Mouse (Mus musculus) CH12.LX (cell line): ENCODE data around the gene Mrgbp. TPM values are rescaled to one million over a fixed set of nuclear protein-coding genes. Genes with fewer than 3 reads are reported as not detected.
A peak's percentile ranks its signal among the peaks of the same experiment; 100 is the strongest.

Experiments used
- DNase-seq: peaks from one replicate; pipeline ENCODE4 v3.0.0-alpha.2; 2013; ENCODE audit errors: extremely low read depth
- H3K27ac ChIP-seq: 2 replicates; pipeline ENCODE4 v1.5.1; 2012; ENCODE audit warnings: low read depth, mild to moderate bottlenecking, control low read depth, moderate library complexity; ENCODE audit not compliant: insufficient read depth
- H3K27me3 ChIP-seq: replicated peaks from 2 replicates; pipeline ENCODE3; 2012; ENCODE audit warnings: inconsistent platforms
- H3K36me3 ChIP-seq, 2 experiments: replicated peaks in 1 of 2; 2 replicates each; pipeline versions ENCODE3 to v1.6.1; 2012; ENCODE audit warnings: inconsistent platforms in 1 of 2, low read length in 1 of 2, mild to moderate bottlenecking in 1 of 2, mixed read lengths in 1 of 2, moderate library complexity in 1 of 2; ENCODE audit not compliant: control insufficient read depth in 1 of 2, insufficient read depth in 1 of 2
- H3K4me1 ChIP-seq, 2 experiments: 2 replicates each; pipeline ENCODE4 v1.6.1; 2012; ENCODE audit warnings: inconsistent platforms in 1 of 2, moderate library complexity in 1 of 2; ENCODE audit not compliant: insufficient read depth in 2 of 2, control insufficient read depth in 1 of 2
- H3K4me2 ChIP-seq: 2 replicates; pipeline ENCODE4 v1.6.1; 2012; ENCODE audit warnings: low read depth, mild to moderate bottlenecking, control low read depth; ENCODE audit not compliant: poor library complexity, insufficient read depth, severe bottlenecking
- H3K4me3 ChIP-seq, 3 experiments: fragments of 150-350 bp in 1 of 3; sonication (generic) in 1 of 3; replicated peaks in 1 of 3; 2 replicates each; pipeline versions ENCODE3 to v1.5.1; 2011 to 2012; ENCODE audit warnings: low read depth in 2 of 3, low read length in 2 of 3, mild to moderate bottlenecking in 2 of 3, moderate library complexity in 2 of 3, control low read depth in 1 of 3, improper control_type of control experiment in 1 of 3, inconsistent platforms in 1 of 3, mixed read lengths in 1 of 3; ENCODE audit not compliant: poor library complexity in 1 of 3
- H3K79me2 ChIP-seq: replicated peaks from 2 replicates; pipeline ENCODE4 v1.6.1; 2012; ENCODE audit warnings: mild to moderate bottlenecking, moderate library complexity; ENCODE audit not compliant: control insufficient read depth, poor library complexity, insufficient read depth, severe bottlenecking; ENCODE audit errors: extremely low read depth
- H3K9ac ChIP-seq: 2 replicates; pipeline ENCODE4 v1.6.1; 2012; ENCODE audit warnings: low read depth, mild to moderate bottlenecking, control low read depth, moderate library complexity; ENCODE audit not compliant: insufficient read depth
- H3K9me3 ChIP-seq: replicated peaks from 2 replicates; pipeline ENCODE3; 2012; ENCODE audit warnings: low read length, inconsistent platforms, mixed read lengths
- BHLHE40 ChIP-seq: IDR thresholded peaks from 2 replicates; pipeline ENCODE4 v1.6.1; 2011; ENCODE audit warnings: mild to moderate bottlenecking, low read depth, low read length, improper control_type of control experiment
- CHD2 ChIP-seq: IDR thresholded peaks from 2 replicates; pipeline ENCODE4 v1.6.1; 2011; ENCODE audit warnings: low read length, improper control_type of control experiment
- E2F4 ChIP-seq: IDR thresholded peaks from 2 replicates; pipeline ENCODE4 v1.6.1; 2011; ENCODE audit warnings: low read depth, low read length, improper control_type of control experiment; ENCODE audit not compliant: insufficient replicate concordance
- HCFC1 ChIP-seq: IDR thresholded peaks from 2 replicates; pipeline ENCODE4 v1.6.1; 2012; ENCODE audit warnings: low read depth, mild to moderate bottlenecking, inconsistent platforms, low read length, improper control_type of control experiment
- JUN ChIP-seq: IDR thresholded peaks from 2 replicates; pipeline ENCODE4 v1.6.1; 2011; ENCODE audit warnings: low read depth, mild to moderate bottlenecking, low read length, improper control_type of control experiment, moderate library complexity; ENCODE audit not compliant: insufficient read depth
- KAT2A ChIP-seq: IDR thresholded peaks from 2 replicates; pipeline ENCODE4 v1.6.1; 2012; ENCODE audit warnings: low read length, improper control_type of control experiment, inconsistent platforms; ENCODE audit not compliant: insufficient replicate concordance
- MAFK ChIP-seq: IDR thresholded peaks from 2 replicates; pipeline ENCODE4 v1.6.1; 2011; ENCODE audit warnings: low read length, improper control_type of control experiment; ENCODE audit not compliant: insufficient replicate concordance
- MAX ChIP-seq: IDR thresholded peaks from 2 replicates; pipeline ENCODE4 v1.6.1; 2011; ENCODE audit warnings: low read length, improper control_type of control experiment
- MEF2A ChIP-seq: IDR thresholded peaks from 2 replicates; pipeline ENCODE4 v1.6.1; 2014; ENCODE audit warnings: low read depth, mild to moderate bottlenecking, inconsistent platforms, low read length, improper control_type of control experiment, borderline replicate concordance
- MXI1 ChIP-seq: IDR thresholded peaks from 2 replicates; pipeline ENCODE4 v1.6.1; 2011; ENCODE audit warnings: mild to moderate bottlenecking, low read depth, low read length, improper control_type of control experiment
- MYC ChIP-seq: IDR thresholded peaks from 2 replicates; pipeline ENCODE4 v1.6.1; 2011; ENCODE audit warnings: low read depth, mild to moderate bottlenecking, improper control_type of control experiment, low read length
- NELFE ChIP-seq: IDR thresholded peaks from 2 replicates; pipeline ENCODE4 v1.6.1; 2011; ENCODE audit warnings: low read depth, low read length, improper control_type of control experiment
- NRF1 ChIP-seq: IDR thresholded peaks from 2 replicates; pipeline ENCODE4 v1.6.1; 2014; ENCODE audit warnings: low read depth, mild to moderate bottlenecking, inconsistent platforms, low read length, improper control_type of control experiment, moderate library complexity
- POLR2AphosphoS2 ChIP-seq: IDR thresholded peaks from 2 replicates; pipeline ENCODE4 v1.6.1; 2011; ENCODE audit warnings: low read depth, low read length, improper control_type of control experiment
- RCOR1 ChIP-seq: conservative IDR thresholded peaks from 2 replicates; pipeline ENCODE4 v1.6.1; 2012; ENCODE audit warnings: low read depth, mild to moderate bottlenecking, inconsistent platforms, low read length, improper control_type of control experiment
- SMC3 ChIP-seq: IDR thresholded peaks from 2 replicates; pipeline ENCODE4 v1.6.1; 2011; ENCODE audit warnings: low read depth, low read length, improper control_type of control experiment
- TBP ChIP-seq: conservative IDR thresholded peaks from 2 replicates; pipeline ENCODE4 v1.6.1; 2011; ENCODE audit warnings: low read depth, low read length, improper control_type of control experiment
- UBTF ChIP-seq: IDR thresholded peaks from 2 replicates; pipeline ENCODE4 v1.6.1; 2012; ENCODE audit warnings: low read depth, mild to moderate bottlenecking, inconsistent platforms, low read length, improper control_type of control experiment, moderate library complexity
- USF1 ChIP-seq: IDR thresholded peaks from 2 replicates; pipeline ENCODE4 v1.6.1; 2014; ENCODE audit warnings: low read depth, mild to moderate bottlenecking, inconsistent platforms, low read length, improper control_type of control experiment
- USF2 ChIP-seq: conservative IDR thresholded peaks from 2 replicates; pipeline ENCODE4 v1.6.1; 2011; ENCODE audit warnings: low read depth, low read length, improper control_type of control experiment
- ZC3H11A ChIP-seq: IDR thresholded peaks from 2 replicates; pipeline ENCODE4 v1.6.1; 2012; ENCODE audit warnings: low read depth, mild to moderate bottlenecking, inconsistent platforms, low read length, improper control_type of control experiment
- ZKSCAN1 ChIP-seq: IDR thresholded peaks from 2 replicates; pipeline ENCODE4 v1.6.1; 2012; ENCODE audit warnings: low read depth, inconsistent platforms, low read length, improper control_type of control experiment, borderline replicate concordance
- ZMIZ1 ChIP-seq: IDR thresholded peaks from 2 replicates; pipeline ENCODE4 v1.6.1; 2012; ENCODE audit warnings: low read depth, mild to moderate bottlenecking, inconsistent platforms, low read length, improper control_type of control experiment
- dilution Hi-C: fragments of 300-500 bp; cut with MboI; formaldehyde crosslinking; loops from 2 replicates; pipeline ENCODE4 v1.14.3; 2020; ENCODE audit warnings: low sequenced_read_pairs; ENCODE audit not compliant: extremely low pct_unique_long_range_greater_than_20kb, extremely low pct_ligation_motif_present
- in situ Hi-C: fragments of 300-500 bp; cut with MboI; formaldehyde crosslinking; loops from 3 replicates; pipeline ENCODE4 v1.14.3; 2019; ENCODE audit warnings: low sequenced_read_pairs, low pct_ligation_motif_present, low pct_unique_long_range_greater_than_20kb, mixed read lengths
- polyA plus RNA-seq: library from polyadenylated mRNA; unstranded; fragments of >175 nt; gene quantifications from 2 replicates; pipeline ENCODE4 v1.2.1, GENCODE M21; 2012; ENCODE audit warnings: low read depth; ENCODE audit not compliant: insufficient read length
- total RNA-seq, 2 experiments: library from RNA; depleted of rRNA; stranded (reverse); fragments of 300-350 nt in 1 of 2; fragments of >200 nt in 1 of 2; gene quantifications; 2 replicates each; pipeline ENCODE4 v1.2.3; 2012 to 2014

The Mrgbp gene
- total and polyA plus RNA-seq, 3 experiments: 31.2 to 64.6 (median 47.5) TPM

DNA sequence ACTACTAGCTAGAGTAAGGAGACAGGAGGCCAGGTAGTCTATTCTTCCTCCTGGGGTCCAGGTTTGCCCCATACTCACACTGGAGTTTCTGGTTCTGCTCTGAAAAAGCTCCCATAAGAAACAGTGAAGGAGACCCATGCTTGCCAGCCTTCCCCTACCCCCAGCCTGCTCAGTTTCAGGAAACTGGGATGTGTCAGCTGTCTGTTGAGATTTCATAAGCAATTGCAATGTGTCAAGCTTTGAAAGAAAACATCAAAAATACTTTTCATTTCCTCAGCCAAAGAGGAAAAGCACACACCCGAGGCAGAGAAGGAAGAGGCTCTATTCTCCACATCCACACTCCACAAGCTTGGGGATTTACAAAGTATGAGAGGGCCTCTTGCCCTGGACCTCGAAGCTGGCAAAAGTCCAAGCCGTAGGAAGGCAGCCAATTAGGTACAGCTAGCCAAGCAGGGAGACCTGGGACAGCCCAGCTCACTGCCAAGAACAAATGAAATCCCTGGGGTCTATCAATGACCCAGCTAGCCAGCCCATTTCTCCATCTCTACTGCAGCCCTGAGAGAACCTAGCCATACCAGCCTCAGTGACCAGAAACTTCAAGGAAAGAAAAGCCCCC lies 12.0 kb upstream of the Mrgbp start:
- Histone ChIP-seq H3K9ac (no peak overlapping the region), H3K4me3 (no peak overlapping the region), H3K27me3 (peaks cover 7% of the 10 kb centered on the region), H3K79me2 (no peaks in the 10 kb centered on the region), H3K36me3 (no peaks in the 10 kb centered on the region), H3K27ac (no peak overlapping the region), H3K4me2 (no peak overlapping the region), H3K4me1 (peaks cover 3 to 4% of the 10 kb centered on the region in 2 experiments), H3K9me3 (peaks cover 2% of the 10 kb centered on the region)
- TF ChIP-seq NELFE (no peak), HCFC1 (no peak), ZMIZ1 (no peak), E2F4 (no peak), MEF2A (no peak), SMC3 (no peak), JUN (no peak), USF2 (no peak), POLR2AphosphoS2 (no peak), RCOR1 (no peak), USF1 (no peak), ZC3H11A (no peak), NRF1 (no peak), CHD2 (no peak), UBTF (no peak), TBP (no peak), ZKSCAN1 (no peak), KAT2A (no peak)
- DNase-seq: no peak
- dilution Hi-C loops: no loop called here
- in situ Hi-C loops: no loop called here

DNA sequence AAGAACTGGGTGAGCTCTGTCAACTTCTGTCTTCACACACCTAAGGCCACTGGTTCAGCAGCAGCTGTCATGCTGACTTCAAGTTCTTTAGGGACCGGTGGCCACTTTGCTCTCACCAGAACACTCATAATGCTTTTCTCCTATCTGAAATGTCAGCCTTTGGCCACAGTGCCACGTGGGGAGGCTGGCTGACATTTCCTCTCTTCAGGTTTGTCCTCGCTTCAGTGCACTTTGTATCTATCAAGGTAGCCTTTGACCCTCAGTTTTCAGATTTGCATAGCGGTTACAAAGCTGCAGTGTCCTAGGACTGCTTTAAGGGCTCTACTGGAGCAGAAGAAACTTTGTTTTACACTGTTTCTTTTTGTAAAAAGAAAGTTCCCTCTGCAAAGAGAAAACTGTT lies 4.6 kb upstream of the Mrgbp start:
- Histone ChIP-seq H3K9me3 (no peaks in the 10 kb centered on the region), H3K79me2 (no peaks in the 10 kb centered on the region), H3K36me3 (no peaks in the 10 kb centered on the region), H3K4me1 (peaks cover 4 to 26% of the 10 kb centered on the region in 2 experiments; a peak in 3 of 4 replicates), H3K9ac (no peak overlapping the region), H3K27ac (no peak overlapping the region), H3K27me3 (no peaks in the 10 kb centered on the region), H3K4me2 (no peak overlapping the region), H3K4me3 (no peak overlapping the region)
- dilution Hi-C loops: no loop called here
- in situ Hi-C loops: loop anchor here (5.0 to 10.0 kb wide), 3 partner anchors 104 to 302 kb away; partner anchors contain the start of gene Cables2
- peak; percentile 66 for DNase-seq
- TF ChIP-seq MAX (peak; percentile 57), BHLHE40 (peak; percentile 30; the same call in 1 of the 2 replicates), HCFC1 (no peak), MAFK (no peak), MXI1 (peak; percentile 56; the same call in 1 of the 2 replicates), MYC (peak; percentile 73; the same call in 1 of the 2 replicates), JUN (no peak)
- TF ChIP-seq, all 38 proteins: peak for 4
